Mouse (Mus musculus) stomach, adult 2 months (tissue): Measurements from ENCODE around the gene Dimt1. TPM values are rescaled to one million over a fixed set of nuclear protein-coding genes. Genes with fewer than 3 reads are reported as not detected.

ENCODE experiments used
- polyA plus RNA-seq: library from polyadenylated mRNA; depleted of rRNA; stranded (reverse); fragments of >200 nt; gene quantifications from 2 replicates; pipeline ENCODE4 v1.2.3, GENCODE M21; 2012; rRNA removed

Dimt1 gene
- 0.59 and 1.1 TPM in 2 replicates for polyA plus RNA-seq

GRCm38 (mm10) chr13:106946594-106947540, at the start of gene Dimt1:
TSS of gene Dimt1 (plus strand) at chr13:106947127.

GRCm38 (mm10) chr13:106936256-106937137, 10.4 kb upstream of the Dimt1 start, which contains the start of gene Ipo11:
TSS of gene Ipo11 (minus strand) at chr13:106936958.

Other genes starting within 250 kb of the Dimt1 start
- 5.8 and 6.1 TPM in 2 replicates for gene Ipo11, start 10.2 kb upstream of the Dimt1 start, polyA plus RNA-seq
- gene Kif2a, start 75.0 kb downstream of the Dimt1 start, polyA plus RNA-seq = 0.09 and 0.15 TPM in 2 replicates